Mouse (Mus musculus): Measurements from ENCODE around the gene Syt12. TPM values are rescaled to one million over a fixed set of nuclear protein-coding genes. Genes with fewer than 3 reads are reported as not detected.
A peak's percentile ranks its signal among the peaks of the same experiment; 100 is the strongest.

Gene Syt12
- polyA plus RNA-seq, 1 experiment = 0.82 TPM

GRCm38 (mm10) chr19:4492526-4493296 lies 15.5 kb upstream of the Syt12 start:
- Histone ChIP-seq H3K4me1 (ENCODE audit: control insufficient read depth, insufficient read depth, low read length) (no peaks in the 10 kb centered on the region), H3K4me3 (replicated peaks; ENCODE audit: extremely low read depth, low read depth, low read length) (no peak overlapping the region)
- DNase-seq = peak; percentile 50
- TF ChIP-seq CTCF (IDR thresholded peaks at IDR 0.05; ENCODE audit: insufficient read depth, low read length) (no peak), POLR2A (IDR thresholded peaks at IDR 0.05; ENCODE audit: borderline replicate concordance, extremely low read depth, low read depth, low read length) (no peak)
- WGBS = 53% methylated on average over 9 of the region's 9 CpGs

- 56% methylated on average over 10 of the region's 10 CpGs for WGBS
- TF ChIP-seq POLR2A (IDR thresholded peaks at IDR 0.05; ENCODE audit: borderline replicate concordance, extremely low read depth, low read depth, low read length) (no peak), CTCF (IDR thresholded peaks at IDR 0.05; ENCODE audit: insufficient read depth, low read length) (no peak)
- Histone ChIP-seq H3K4me3 (replicated peaks; ENCODE audit: extremely low read depth, low read depth, low read length) (no peak overlapping the region), H3K4me1 (ENCODE audit: control insufficient read depth, insufficient read depth, low read length) (no peaks in the 10 kb centered on the region)
- no peak for DNase-seq
These were observed 13.9 kb upstream of the Syt12 start for GRCm38 (mm10) chr19:4491080-4491695.

GRCm38 (mm10) chr19:4487877-4488276 lies 10.6 kb upstream of the Syt12 start:
- peak; percentile 46 for DNase-seq
- Histone ChIP-seq H3K4me3 (replicated peaks; ENCODE audit: extremely low read depth, low read depth, low read length) (no peak overlapping the region), H3K4me1 (ENCODE audit: control insufficient read depth, insufficient read depth, low read length) (no peaks in the 10 kb centered on the region)
- TF ChIP-seq CTCF (IDR thresholded peaks at IDR 0.05; ENCODE audit: insufficient read depth, low read length) (no peak), POLR2A (IDR thresholded peaks at IDR 0.05; ENCODE audit: borderline replicate concordance, extremely low read depth, low read depth, low read length) (no peak)
- whole genome bisulfite sequencing = 59% methylated on average over 2 of the region's 2 CpGs

GRCm38 (mm10) chr19:4485006-4485405 lies 7.8 kb upstream of the Syt12 start:
- no peak for DNase-seq
- TF ChIP-seq CTCF (IDR thresholded peaks at IDR 0.05; ENCODE audit: insufficient read depth, low read length) (no peak), POLR2A (IDR thresholded peaks at IDR 0.05; ENCODE audit: borderline replicate concordance, extremely low read depth, low read depth, low read length) (no peak)
- H3K4me1 ChIP-seq (ENCODE audit: control insufficient read depth, insufficient read depth, low read length) = no peaks in the 10 kb centered on the region
- no peak overlapping the region for H3K4me3 ChIP-seq (replicated peaks; ENCODE audit: extremely low read depth, low read depth, low read length)
- 18% methylated on average over 5 of the region's 5 CpGs for WGBS

GRCm38 (mm10) chr19:4482111-4482859 lies 5.0 kb upstream of the Syt12 start:
- no peak for TF ChIP-seq POLR2A (IDR thresholded peaks at IDR 0.05; ENCODE audit: borderline replicate concordance, extremely low read depth, low read depth, low read length)
- TF ChIP-seq CTCF (IDR thresholded peaks at IDR 0.05; ENCODE audit: insufficient read depth, low read length) = no peak
- H3K4me3 ChIP-seq (replicated peaks; ENCODE audit: extremely low read depth, low read depth, low read length) = no peak overlapping the region
- 83% methylated on average over 3 of the region's 3 CpGs for WGBS
- peaks cover 4% of the 10 kb centered on the region; the same call in 1 of the 2 replicates for H3K4me1 ChIP-seq (ENCODE audit: control insufficient read depth, insufficient read depth, low read length)
- DNase-seq = no peak

- no peak for DNase-seq
- H3K4me1 ChIP-seq (ENCODE audit: control insufficient read depth, insufficient read depth, low read length) = peaks cover 4% of the 10 kb centered on the region; the same call in 1 of the 2 replicates
- WGBS = 20% methylated on average over 4 of the region's 4 CpGs
These were observed 4.1 kb upstream of the Syt12 start for GRCm38 (mm10) chr19:4481326-4481725.

GRCm38 (mm10) chr19:4480041-4480440 lies 2.8 kb upstream of the Syt12 start:
- Histone ChIP-seq H3K4me1 (ENCODE audit: control insufficient read depth, insufficient read depth, low read length) (peaks cover 4% of the 10 kb centered on the region; the same call in 1 of the 2 replicates), H3K4me3 (replicated peaks; ENCODE audit: extremely low read depth, low read depth, low read length) (no peak overlapping the region)
- DNase-seq = no peak
- TF ChIP-seq POLR2A (IDR thresholded peaks at IDR 0.05; ENCODE audit: borderline replicate concordance, extremely low read depth, low read depth, low read length) (no peak), CTCF (IDR thresholded peaks at IDR 0.05; ENCODE audit: insufficient read depth, low read length) (no peak)
- WGBS = 90% methylated on average over 2 of the region's 2 CpGs

More at GRCm38 (mm10) chr19:4481326-4481725, 4.1 kb upstream of the Syt12 start:
- TF ChIP-seq POLR2A (IDR thresholded peaks at IDR 0.05; ENCODE audit: borderline replicate concordance, extremely low read depth, low read depth, low read length) = no peak
- no peak for TF ChIP-seq CTCF (IDR thresholded peaks at IDR 0.05; ENCODE audit: insufficient read depth, low read length)
- no peak overlapping the region for H3K4me3 ChIP-seq (replicated peaks; ENCODE audit: extremely low read depth, low read depth, low read length)

- no peak for TF ChIP-seq POLR2A (IDR thresholded peaks at IDR 0.05; ENCODE audit: borderline replicate concordance, extremely low read depth, low read depth, low read length)
- DNase-seq = no peak
- 35% methylated on average over 1 of the region's 1 CpGs for WGBS
- Histone ChIP-seq H3K4me1 (ENCODE audit: control insufficient read depth, insufficient read depth, low read length) (peaks cover 4% of the 10 kb centered on the region; the same call in 1 of the 2 replicates), H3K4me3 (replicated peaks; ENCODE audit: extremely low read depth, low read depth, low read length) (no peak overlapping the region)
These were observed 906 bp upstream of the Syt12 start for GRCm38 (mm10) chr19:4478190-4478516.

- H3K4me3 ChIP-seq (replicated peaks; ENCODE audit: extremely low read depth, low read depth, low read length) = no peak overlapping the region
These were observed 518 bp downstream of the Syt12 start for GRCm38 (mm10) chr19:4476601-4477257.

More at GRCm38 (mm10) chr19:4476601-4477257, 518 bp downstream of the Syt12 start:
- peak; percentile 31 for DNase-seq
- no peak for TF ChIP-seq CTCF (IDR thresholded peaks at IDR 0.05; ENCODE audit: insufficient read depth, low read length)
- H3K4me1 ChIP-seq (ENCODE audit: control insufficient read depth, insufficient read depth, low read length) = peaks cover 4% of the 10 kb centered on the region; the same call in 1 of the 2 replicates
- WGBS = 1% methylated on average over 70 of the region's 70 CpGs
